Mouse (Mus musculus): Measurements from ENCODE around the gene Rbm18.
"Not testable (repeated sequence)": the region's sequence is repeated elsewhere in the genome, so short reads cannot be mapped to it uniquely, and the experiment has no call there.

The Rbm18 gene

DNA sequence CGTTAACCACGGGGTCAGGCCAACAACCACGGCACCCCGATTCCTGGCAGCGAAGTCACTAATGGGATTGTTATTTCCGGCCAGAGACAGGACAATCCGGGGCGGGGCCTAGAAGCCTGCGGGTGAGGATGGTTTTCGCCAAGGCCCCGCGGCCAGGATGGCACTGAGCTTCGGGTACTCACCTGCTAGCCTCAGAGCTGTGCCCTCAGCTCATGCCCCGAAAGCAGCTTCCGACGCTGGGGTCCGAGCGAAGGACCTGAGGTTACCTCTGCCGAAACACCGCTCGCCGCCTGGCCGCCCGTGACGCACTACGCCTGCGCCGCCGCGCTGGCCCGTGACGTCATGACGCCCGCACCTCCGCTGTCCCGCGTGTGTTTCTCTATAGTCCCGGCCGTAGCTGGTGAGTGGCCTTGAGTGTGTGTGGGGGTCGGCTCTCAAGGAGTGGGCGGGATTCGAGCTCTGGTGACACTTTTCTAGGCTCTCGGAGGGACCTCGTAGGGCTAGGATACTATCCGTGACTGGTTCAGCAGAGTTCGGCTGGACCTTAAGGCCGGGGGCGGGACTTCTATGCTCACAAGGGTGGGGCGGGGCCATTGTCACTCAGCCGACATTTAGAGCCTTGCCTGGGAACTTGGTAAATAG lies at the start of gene Rbm18, which contains the start of gene Mrrf:
Rbm18 (minus strand) TSS at position 474 of the 642 bp plus-strand sequence.
Mrrf (plus strand) TSS at position 90 of the 642 bp plus-strand sequence.
- peak; percentile 81 for DNase-seq (ENCODE audit: low read depth)

DNA sequence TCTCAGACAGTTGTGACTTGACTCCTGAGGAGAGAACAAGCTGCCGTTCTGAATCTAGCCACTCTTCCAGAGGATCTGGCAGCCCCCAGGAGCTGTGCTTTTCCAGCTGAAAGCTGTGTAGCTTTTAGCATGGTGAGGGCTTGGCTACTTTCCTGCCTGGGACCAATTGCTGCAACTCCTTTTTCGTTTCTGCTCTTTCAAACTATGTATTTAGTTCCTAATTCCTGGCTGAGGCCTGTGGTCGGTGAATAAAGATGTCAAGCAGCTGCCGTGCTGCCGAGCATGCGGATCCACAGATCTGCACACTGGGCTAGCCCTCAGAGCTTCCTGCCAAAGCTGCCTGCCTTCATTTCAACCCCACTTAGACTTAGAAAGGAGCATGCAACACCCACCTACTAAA lies 48.3 kb upstream of the Rbm18 start:
- DNase-seq (ENCODE audit: low read depth): no peak

DNA sequence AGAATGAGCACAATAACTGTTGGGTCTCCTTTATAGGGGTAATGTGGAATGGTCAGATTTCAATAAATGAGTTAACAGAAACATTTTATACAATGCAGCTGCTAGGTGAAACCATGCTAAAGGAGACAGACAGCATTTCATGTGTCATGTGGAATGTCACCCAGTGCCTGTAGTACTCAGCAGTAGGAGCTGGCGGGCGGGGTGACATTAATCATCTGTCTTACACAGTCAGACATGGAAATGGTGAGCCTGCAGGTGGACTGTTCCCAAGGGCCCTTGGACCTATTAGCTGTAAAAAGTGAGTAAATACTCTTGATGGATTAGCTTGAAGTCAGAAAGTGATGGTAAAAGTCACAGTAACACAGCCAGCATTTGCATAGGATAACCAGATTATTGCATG lies 47.6 kb upstream of the Rbm18 start:
- no peak for DNase-seq (ENCODE audit: low read depth)

DNA sequence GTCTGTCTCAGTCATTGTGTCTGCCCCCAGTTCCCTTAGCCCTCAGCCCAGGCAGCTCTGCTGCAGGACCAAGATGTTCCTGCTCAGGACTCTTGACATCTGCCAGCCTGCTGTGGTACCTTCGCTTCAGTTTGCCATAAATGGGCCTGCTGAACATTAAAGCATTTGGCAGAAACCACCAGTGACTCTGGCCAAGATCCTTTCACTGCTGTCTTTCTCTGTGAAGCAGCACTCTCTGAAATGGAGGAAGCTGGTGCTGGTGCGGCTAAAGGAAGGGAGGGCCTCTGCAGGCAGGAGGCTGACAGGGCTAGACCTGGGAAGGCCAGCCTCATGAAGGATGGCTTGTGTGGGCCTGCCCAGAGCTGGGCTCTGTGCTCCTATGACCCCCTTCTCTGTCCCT lies 46.7 kb upstream of the Rbm18 start:
- DNase-seq (ENCODE audit: low read depth): no peak

DNA sequence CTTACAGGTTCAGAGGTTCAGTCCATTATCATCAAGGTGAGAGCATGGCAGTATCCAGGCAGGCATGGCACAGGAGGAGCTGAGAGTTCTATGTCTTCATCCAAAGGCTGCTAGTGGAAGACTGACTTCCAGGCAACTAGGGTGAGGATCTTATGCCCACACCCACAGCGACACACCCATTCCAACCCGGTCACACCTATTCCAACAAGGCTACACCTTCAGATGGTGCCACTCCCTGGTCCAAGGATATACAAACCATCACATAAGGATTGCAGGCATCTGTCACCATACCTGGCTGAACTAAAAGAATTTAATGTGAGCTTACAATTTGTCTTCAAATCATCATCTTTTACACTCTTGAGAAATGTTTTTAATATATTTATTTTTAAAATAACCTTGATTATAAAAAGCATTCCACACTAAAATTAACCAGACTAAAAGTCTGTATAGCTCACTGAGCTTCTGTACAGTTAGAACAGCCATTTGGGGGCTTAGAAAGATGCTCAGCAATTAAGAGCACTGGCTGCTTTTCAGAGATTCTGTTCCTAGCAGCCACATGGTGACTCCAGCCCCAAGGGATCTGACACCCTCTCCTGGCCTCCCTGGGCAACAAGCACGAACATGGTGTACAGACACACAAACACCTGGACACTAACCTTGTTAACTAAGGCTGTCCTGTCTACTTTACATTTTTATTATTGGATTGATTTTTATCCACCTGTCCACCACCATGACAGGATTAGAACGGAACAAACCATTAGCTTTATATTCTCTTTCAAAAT lies 45.2 kb upstream of the Rbm18 start:
- not testable (repeated sequence) for DNase-seq (ENCODE audit: low read depth)

DNA sequence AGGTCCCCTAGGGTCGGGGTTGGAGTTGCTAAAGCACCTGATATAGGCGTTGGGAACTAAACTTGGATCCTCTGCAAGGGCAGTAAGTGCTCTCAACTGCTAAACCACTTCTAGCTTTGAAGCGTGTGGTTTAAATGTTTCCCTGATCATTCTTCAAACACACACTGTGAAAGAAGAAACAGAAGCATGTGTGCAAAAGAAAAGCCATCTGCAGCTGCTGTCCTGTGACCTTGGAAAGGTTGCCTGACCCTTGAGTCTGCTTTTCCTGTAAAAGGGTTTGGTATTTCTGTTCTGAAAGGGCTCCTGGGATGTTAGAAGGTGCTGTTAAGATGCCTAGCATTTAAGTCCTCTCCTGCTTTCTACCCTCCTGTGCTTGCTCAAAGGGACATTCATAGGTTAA lies 42.9 kb upstream of the Rbm18 start:
- DNase-seq (ENCODE audit: low read depth): no peak

DNA sequence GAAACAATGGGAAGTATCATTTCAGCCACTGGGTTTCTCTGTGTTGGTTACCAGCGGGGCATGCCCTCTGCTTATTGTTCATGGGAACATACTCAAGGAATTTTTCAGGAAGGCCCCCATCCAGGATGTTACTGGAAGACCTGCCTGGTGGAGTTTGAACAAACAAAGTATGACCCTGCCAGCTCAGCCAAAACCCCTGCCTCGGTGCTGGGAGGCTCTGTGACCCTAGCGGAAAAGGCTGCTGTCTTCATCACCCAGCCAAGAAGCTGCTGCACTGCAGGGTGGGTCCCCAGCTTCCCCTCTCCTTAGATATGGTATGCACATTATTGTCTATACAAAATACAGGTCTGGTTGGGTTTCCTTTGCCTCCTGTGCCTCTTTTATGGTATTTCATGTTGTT lies 36.0 kb upstream of the Rbm18 start:
- no peak for DNase-seq (ENCODE audit: low read depth)

DNA sequence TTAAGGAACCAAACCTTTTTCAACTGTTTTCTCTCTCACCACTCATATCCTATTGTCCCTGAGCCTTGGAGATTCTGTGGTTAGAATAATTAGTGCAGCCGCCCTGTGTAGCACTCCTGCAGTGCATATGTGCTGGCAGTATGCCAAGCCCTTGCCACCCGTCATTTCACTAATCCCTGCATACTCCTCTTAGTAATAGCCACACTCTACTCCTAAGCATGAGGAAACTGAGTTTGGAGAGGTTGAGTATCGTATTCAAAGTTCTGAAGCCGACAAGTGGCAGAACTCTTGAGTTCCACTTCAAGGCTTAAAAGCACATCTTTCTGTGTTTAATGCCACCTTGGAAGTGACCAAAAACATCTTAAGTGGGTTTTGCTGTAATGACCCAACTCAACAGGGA lies 35.6 kb upstream of the Rbm18 start:
- no peak for DNase-seq (ENCODE audit: low read depth)

DNA sequence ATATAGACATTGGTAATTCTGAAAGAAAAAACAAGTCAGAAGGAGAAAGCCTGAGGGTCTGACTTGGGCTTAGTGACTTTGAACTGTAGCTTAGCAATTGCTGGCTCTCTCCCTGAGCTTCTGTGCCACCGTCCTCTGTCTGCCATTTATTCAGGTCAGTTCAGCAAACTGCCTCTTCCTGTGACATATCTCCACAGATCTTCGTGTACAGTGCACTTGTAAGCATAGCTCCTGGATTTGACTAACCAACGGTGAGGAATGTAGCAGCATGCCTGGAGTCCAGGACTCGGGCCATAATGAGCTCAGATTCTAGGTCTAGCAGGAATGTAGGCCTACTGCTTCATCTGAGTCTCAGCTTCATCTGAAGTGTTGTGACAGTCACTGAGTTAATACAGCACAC lies 32.6 kb upstream of the Rbm18 start:
- no peak for DNase-seq (ENCODE audit: low read depth)

DNA sequence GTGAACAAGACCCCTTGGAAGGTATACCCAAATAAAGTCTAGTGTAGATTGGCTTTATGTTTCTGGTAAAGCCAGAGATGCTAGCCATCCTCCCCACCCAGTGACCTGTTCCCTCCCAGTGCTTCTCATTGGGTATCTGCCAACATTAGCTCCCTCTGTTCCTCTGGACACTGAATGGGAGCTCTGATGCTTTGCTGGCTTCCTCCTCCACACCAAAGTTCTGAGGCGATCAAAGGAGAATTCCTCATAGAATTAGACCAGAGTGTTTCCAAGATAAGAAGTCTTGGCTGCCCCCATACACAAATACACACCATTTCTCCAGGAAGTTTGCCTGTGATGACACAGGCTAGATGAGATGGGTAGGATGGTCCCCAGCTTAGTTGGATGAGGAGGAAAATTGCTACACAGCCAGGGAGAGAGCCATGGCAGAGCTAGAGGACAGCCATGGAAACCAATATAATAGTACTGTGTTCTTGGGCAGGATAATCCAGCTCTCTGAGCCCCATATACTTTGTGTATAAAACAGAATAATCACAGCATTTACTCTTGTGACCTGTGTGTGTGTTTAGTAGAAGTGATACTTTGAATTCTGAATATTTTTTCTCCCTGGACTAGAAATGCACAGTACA lies 31.5 kb upstream of the Rbm18 start:
- no peak for DNase-seq (ENCODE audit: low read depth)

DNA sequence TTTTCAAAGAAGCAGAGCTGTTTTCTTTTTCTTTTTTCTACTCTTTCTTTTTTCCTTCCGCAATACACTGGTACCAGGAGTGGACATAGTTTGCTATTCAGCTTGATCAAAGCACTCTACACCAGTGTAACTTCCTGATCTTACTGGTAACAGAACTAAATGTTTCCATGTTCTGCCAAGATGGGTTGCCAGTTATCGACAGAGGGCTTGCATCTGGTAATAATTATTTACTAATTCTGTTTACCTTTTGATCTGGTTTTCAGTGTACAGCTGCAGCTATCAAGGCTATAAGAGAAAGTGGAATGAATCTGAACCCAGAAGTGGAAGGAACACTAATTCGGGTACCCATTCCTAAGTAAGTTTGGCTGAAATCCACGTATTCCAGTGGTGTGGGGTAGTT lies 22.8 kb upstream of the Rbm18 start:
- no peak for DNase-seq (ENCODE audit: low read depth)

- DNase-seq (ENCODE audit: low read depth): no peak
These were observed 20.9 kb upstream of the Rbm18 start for GRCm38 (mm10) chr2:36157461-36157860.

DNA sequence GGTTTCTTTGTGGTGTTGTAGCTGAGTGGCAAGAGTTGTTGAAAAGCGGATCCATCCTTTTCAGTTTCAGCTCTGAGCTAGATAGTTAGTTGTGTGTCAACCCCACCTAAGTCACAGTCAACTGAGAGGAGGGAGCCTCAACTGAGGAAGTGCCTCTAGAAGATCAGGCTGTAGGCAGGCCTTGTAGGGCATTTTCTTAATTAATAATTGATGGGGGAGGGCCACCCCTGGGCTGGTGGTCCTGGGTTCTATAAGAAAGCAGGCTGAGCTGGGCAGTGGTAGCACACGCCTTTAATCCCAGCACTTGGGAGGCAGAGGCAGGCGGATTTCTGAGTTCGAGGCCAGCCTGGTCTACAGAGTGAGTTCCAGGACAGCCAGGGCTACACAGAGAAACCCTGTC lies 15.8 kb upstream of the Rbm18 start:
- not testable (repeated sequence) for DNase-seq (ENCODE audit: low read depth)

- no peak for DNase-seq (ENCODE audit: low read depth)
These were observed 12.3 kb upstream of the Rbm18 start for GRCm38 (mm10) chr2:36148876-36149365.

GRCm38 (mm10) chr2:36139096-36139495 lies 2.5 kb upstream of the Rbm18 start:
- no peak for DNase-seq (ENCODE audit: low read depth)

- DNase-seq (ENCODE audit: low read depth): peak; percentile 13
These were observed 686 bp downstream of the Rbm18 start for GRCm38 (mm10) chr2:36135887-36136286.

DNA sequence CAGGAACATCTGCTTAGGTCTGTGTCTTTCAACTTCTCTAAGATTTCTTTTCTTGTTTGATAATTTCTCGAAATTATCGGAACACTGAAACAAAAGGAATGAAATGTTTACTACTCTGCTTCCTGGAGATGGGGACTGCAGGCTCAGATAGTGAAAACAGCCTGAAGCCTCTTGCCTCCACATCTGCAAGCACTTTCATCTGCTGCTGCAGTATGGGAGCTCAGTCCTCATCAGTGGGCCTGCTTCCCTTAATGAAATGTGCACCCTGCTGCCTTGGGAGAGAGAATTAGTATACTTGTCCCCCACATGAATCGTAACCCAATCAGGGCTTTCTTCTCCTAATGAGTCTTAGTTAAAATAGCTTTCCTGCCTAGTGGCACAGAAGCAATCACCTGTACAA lies 7.5 kb downstream of the Rbm18 start:
- no peak for DNase-seq (ENCODE audit: low read depth)

- no peak for DNase-seq (ENCODE audit: low read depth)
These were observed 8.6 kb downstream of the Rbm18 start for GRCm38 (mm10) chr2:36127973-36128372.

- DNase-seq (ENCODE audit: low read depth): no peak
These were observed 9.7 kb downstream of the Rbm18 start for GRCm38 (mm10) chr2:36126795-36127429.

DNA sequence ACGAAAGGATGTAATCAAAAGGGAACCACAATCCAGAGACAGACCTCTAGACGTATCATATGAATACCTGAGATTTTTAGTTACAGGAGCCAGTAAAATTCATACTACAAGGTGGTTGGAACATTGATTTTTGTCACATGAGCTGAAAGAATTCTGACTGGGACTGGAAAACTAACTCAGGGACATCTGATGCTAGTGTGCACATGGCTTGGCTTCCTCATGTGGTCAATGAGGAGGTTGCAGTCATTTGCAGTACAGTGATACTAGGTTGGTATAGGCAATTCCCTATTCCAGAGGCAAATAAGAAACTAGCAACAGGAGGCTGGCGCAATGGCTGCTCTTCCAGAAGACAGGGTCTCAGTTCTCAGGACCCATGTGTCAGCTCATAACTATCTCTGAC lies 23.9 kb downstream of the Rbm18 start:
- no peak for DNase-seq (ENCODE audit: low read depth)

DNA sequence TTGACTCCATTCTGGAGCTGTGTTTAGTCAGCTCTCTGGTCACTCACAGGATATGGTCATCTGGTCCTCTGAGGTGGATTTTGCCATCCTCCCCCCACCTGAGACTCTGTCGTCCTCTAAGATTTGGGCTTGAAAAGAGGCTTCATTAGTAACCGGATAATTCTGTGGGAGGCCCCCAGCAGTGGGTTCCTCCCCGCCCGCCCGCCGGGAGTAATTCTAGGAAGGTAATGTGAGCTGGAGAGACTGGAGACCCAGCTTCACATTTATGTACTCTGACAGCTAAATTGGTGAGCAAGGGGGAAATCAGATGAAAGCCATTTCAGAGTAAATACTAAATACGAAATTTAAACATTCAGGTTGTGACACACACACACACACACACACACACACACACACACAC lies 28.0 kb downstream of the Rbm18 start:
- DNase-seq (ENCODE audit: low read depth): no peak

DNA sequence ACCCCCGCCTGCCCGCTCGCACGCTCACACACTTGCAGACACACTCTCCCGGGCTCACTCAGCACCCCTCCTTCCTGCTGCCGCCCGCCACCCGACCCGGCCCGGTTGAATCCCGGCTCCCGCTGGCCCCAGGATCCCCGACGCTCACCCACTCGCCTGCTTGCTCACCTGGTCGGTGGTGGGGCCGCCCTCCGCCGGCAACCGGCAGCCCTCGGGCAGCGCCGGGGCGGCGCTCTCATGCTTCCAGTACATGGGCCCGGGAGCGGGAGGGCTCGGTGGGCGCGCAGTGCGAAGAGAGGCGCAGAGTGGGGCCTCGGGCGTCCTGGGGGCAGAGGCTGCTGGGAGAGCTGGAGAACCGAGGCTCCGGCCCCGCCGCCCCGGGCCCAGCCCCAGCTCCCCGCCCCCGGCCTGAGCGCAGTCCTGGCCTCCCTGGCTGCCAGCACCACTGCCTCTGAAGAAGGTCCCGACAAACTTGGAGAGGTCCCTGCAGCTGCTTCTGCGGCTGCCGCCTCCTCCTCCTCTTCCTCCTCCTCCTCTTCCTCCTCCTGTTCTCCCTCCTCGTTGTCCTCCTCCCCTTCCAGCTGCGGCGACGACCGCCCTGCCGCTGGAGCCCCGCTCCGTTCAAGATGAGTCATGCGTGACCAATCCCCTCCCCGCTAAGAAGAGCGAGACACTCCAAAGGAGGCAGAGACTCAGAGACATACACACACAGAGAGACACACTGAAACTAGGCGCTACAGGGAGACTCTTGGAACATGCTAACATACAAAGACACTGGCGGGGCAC lies 31.4 kb downstream of the Rbm18 start, which contains the start of gene Lhx6:
Lhx6 (minus strand) TSS at position 453 of the 786 bp plus-strand sequence.
- DNase-seq (ENCODE audit: low read depth): no peak

Data from c-Kit-positive CD71-positive TER-119-negative erythroid progenitor cells, embryonic 14.5 days (primary cell).